Mouse (Mus musculus): ENCODE measurements around the gene Gsg1. TPM values are rescaled to one million over a fixed set of nuclear protein-coding genes. Genes with fewer than 3 reads are reported as not detected.

Gsg1 gene
- polyA plus RNA-seq, 1 experiment from 2014 or later = 0.25 TPM

- H3K27ac ChIP-seq (ENCODE audit: low read length) = no peak overlapping the region
- H3K4me2 ChIP-seq (ENCODE audit: low read length) = no peak overlapping the region
- H3K4me1 ChIP-seq (ENCODE audit: control insufficient read depth, insufficient read depth, low read length) = no peaks in the 10 kb centered on the region
- H3K4me3 ChIP-seq (ENCODE audit: low read depth, low read length) = no peak overlapping the region
- no peak overlapping the region for H3K9ac ChIP-seq (ENCODE audit: low read depth, low read length)
- WGBS = 83% methylated on average over 6 of the region's 6 CpGs
- ATAC-seq = no peak
- H3K27me3 ChIP-seq (ENCODE audit: control insufficient read depth, insufficient read depth, low read depth, low read length) = no peaks in the 10 kb centered on the region
- H3K36me3 ChIP-seq (ENCODE audit: control insufficient read depth, insufficient read depth, low read length) = peaks cover 26% of the 10 kb centered on the region
- H3K9me3 ChIP-seq (replicated peaks; ENCODE audit: control insufficient read depth, low read length, poor library complexity, severe bottlenecking) = no peaks in the 10 kb centered on the region
Measured at GRCm38 (mm10) chr6:135230586-135230985, 23.6 kb downstream of the Gsg1 start.

- no peak overlapping the region for H3K9ac ChIP-seq (ENCODE audit: low read depth, low read length)
- no peaks in the 10 kb centered on the region for H3K9me3 ChIP-seq (replicated peaks; ENCODE audit: control insufficient read depth, low read length, poor library complexity, severe bottlenecking)
- WGBS = 29% methylated on average over 10 of the region's 10 CpGs
- no peak overlapping the region for H3K4me3 ChIP-seq (ENCODE audit: low read depth, low read length)
- peaks cover 8% of the 10 kb centered on the region for H3K4me1 ChIP-seq (ENCODE audit: control insufficient read depth, insufficient read depth, low read length)
- H3K36me3 ChIP-seq (ENCODE audit: control insufficient read depth, insufficient read depth, low read length) = peaks cover 24% of the 10 kb centered on the region
- no peak overlapping the region for H3K4me2 ChIP-seq (ENCODE audit: low read length)
- no peak for ATAC-seq
- H3K27me3 ChIP-seq (ENCODE audit: control insufficient read depth, insufficient read depth, low read depth, low read length) = no peaks in the 10 kb centered on the region
- H3K27ac ChIP-seq (ENCODE audit: low read length) = no peak overlapping the region
Measured at GRCm38 (mm10) chr6:135228465-135228941, 25.6 kb downstream of the Gsg1 start.

- H3K4me2 ChIP-seq (ENCODE audit: low read length) = no peak overlapping the region
- H3K27me3 ChIP-seq (ENCODE audit: control insufficient read depth, insufficient read depth, low read depth, low read length) = no peaks in the 10 kb centered on the region
- 47% methylated on average over 6 of the region's 6 CpGs for WGBS
- peaks cover 12% of the 10 kb centered on the region for H3K36me3 ChIP-seq (ENCODE audit: control insufficient read depth, insufficient read depth, low read length)
- peak overlapping the region; percentile 73 for H3K27ac ChIP-seq (ENCODE audit: low read length)
- no peak overlapping the region for H3K9ac ChIP-seq (ENCODE audit: low read depth, low read length)
- no peak overlapping the region for H3K4me3 ChIP-seq (ENCODE audit: low read depth, low read length)
- peak; percentile 88 for ATAC-seq
- H3K9me3 ChIP-seq (replicated peaks; ENCODE audit: control insufficient read depth, low read length, poor library complexity, severe bottlenecking) = no peaks in the 10 kb centered on the region
- H3K4me1 ChIP-seq (ENCODE audit: control insufficient read depth, insufficient read depth, low read length) = peaks cover 12% of the 10 kb centered on the region
Measured at GRCm38 (mm10) chr6:135223786-135224416, 30.2 kb downstream of the Gsg1 start.

- no peaks in the 10 kb centered on the region for H3K27me3 ChIP-seq (ENCODE audit: control insufficient read depth, insufficient read depth, low read depth, low read length)
- H3K4me1 ChIP-seq (ENCODE audit: control insufficient read depth, insufficient read depth, low read length) = peaks cover 12% of the 10 kb centered on the region
- no peak for ATAC-seq
- H3K36me3 ChIP-seq (ENCODE audit: control insufficient read depth, insufficient read depth, low read length) = peaks cover 18% of the 10 kb centered on the region
- WGBS = 88% methylated on average over 5 of the region's 5 CpGs
- no peaks in the 10 kb centered on the region for H3K9me3 ChIP-seq (replicated peaks; ENCODE audit: control insufficient read depth, low read length, poor library complexity, severe bottlenecking)
- H3K4me3 ChIP-seq (ENCODE audit: low read depth, low read length) = no peak overlapping the region
- H3K27ac ChIP-seq (ENCODE audit: low read length) = no peak overlapping the region
- no peak overlapping the region for H3K9ac ChIP-seq (ENCODE audit: low read depth, low read length)
- no peak overlapping the region for H3K4me2 ChIP-seq (ENCODE audit: low read length)
Measured at GRCm38 (mm10) chr6:135219916-135220315, 34.2 kb downstream of the Gsg1 start.

- Histone ChIP-seq H3K4me2 (ENCODE audit: low read length) (no peak overlapping the region), H3K4me1 (ENCODE audit: control insufficient read depth, insufficient read depth, low read length) (peaks cover 2% of the 10 kb centered on the region), H3K27me3 (ENCODE audit: control insufficient read depth, insufficient read depth, low read depth, low read length) (no peaks in the 10 kb centered on the region), H3K9ac (ENCODE audit: low read depth, low read length) (no peak overlapping the region), H3K4me3 (ENCODE audit: low read depth, low read length) (no peak overlapping the region), H3K36me3 (ENCODE audit: control insufficient read depth, insufficient read depth, low read length) (peaks cover 22% of the 10 kb centered on the region), H3K9me3 (replicated peaks; ENCODE audit: control insufficient read depth, low read length, poor library complexity, severe bottlenecking) (no peaks in the 10 kb centered on the region), H3K27ac (ENCODE audit: low read length) (no peak overlapping the region)
- no peak for ATAC-seq
- WGBS = 87% methylated on average over 8 of the region's 8 CpGs
Measured at GRCm38 (mm10) chr6:135218330-135218729, 35.8 kb downstream of the Gsg1 start.

GRCm38 (mm10) chr6:135212666-135213065, 41.5 kb downstream of the Gsg1 start:
- no peak overlapping the region for H3K9ac ChIP-seq (ENCODE audit: low read depth, low read length)
- no peaks in the 10 kb centered on the region for H3K27me3 ChIP-seq (ENCODE audit: control insufficient read depth, insufficient read depth, low read depth, low read length)
- no peaks in the 10 kb centered on the region for H3K4me1 ChIP-seq (ENCODE audit: control insufficient read depth, insufficient read depth, low read length)
- no peak overlapping the region for H3K4me3 ChIP-seq (ENCODE audit: low read depth, low read length)
- peaks cover 18% of the 10 kb centered on the region for H3K36me3 ChIP-seq (ENCODE audit: control insufficient read depth, insufficient read depth, low read length)
- H3K4me2 ChIP-seq (ENCODE audit: low read length) = no peak overlapping the region
- no peak for ATAC-seq
- H3K9me3 ChIP-seq (replicated peaks; ENCODE audit: control insufficient read depth, low read length, poor library complexity, severe bottlenecking) = no peaks in the 10 kb centered on the region
- H3K27ac ChIP-seq (ENCODE audit: low read length) = no peak overlapping the region
- 36% methylated on average over 2 of the region's 2 CpGs for WGBS

GRCm38 (mm10) chr6:135211169-135211568, 43.0 kb downstream of the Gsg1 start:
- no peak overlapping the region for H3K27ac ChIP-seq (ENCODE audit: low read length)
- 76% methylated on average over 7 of the region's 7 CpGs for WGBS
- ATAC-seq = no peak

GRCm38 (mm10) chr6:135206909-135207308, 47.2 kb downstream of the Gsg1 start:
- Histone ChIP-seq H3K4me2 (ENCODE audit: low read length) (no peak overlapping the region), H3K4me3 (ENCODE audit: low read depth, low read length) (no peak overlapping the region), H3K9ac (ENCODE audit: low read depth, low read length) (no peak overlapping the region), H3K27me3 (ENCODE audit: control insufficient read depth, insufficient read depth, low read depth, low read length) (no peaks in the 10 kb centered on the region), H3K4me1 (ENCODE audit: control insufficient read depth, insufficient read depth, low read length) (no peaks in the 10 kb centered on the region), H3K36me3 (ENCODE audit: control insufficient read depth, insufficient read depth, low read length) (no peaks in the 10 kb centered on the region), H3K27ac (ENCODE audit: low read length) (peak overlapping the region; percentile 23; the same call in 1 of the 2 replicates), H3K9me3 (replicated peaks; ENCODE audit: control insufficient read depth, low read length, poor library complexity, severe bottlenecking) (no peaks in the 10 kb centered on the region)
- WGBS = 29% methylated on average over 8 of the region's 8 CpGs
- no peak for ATAC-seq

More at GRCm38 (mm10) chr6:135211169-135211568, 43.0 kb downstream of the Gsg1 start:
- Histone ChIP-seq H3K27me3 (ENCODE audit: control insufficient read depth, insufficient read depth, low read depth, low read length) (no peaks in the 10 kb centered on the region), H3K4me3 (ENCODE audit: low read depth, low read length) (no peak overlapping the region), H3K9me3 (replicated peaks; ENCODE audit: control insufficient read depth, low read length, poor library complexity, severe bottlenecking) (no peaks in the 10 kb centered on the region), H3K4me2 (ENCODE audit: low read length) (no peak overlapping the region), H3K9ac (ENCODE audit: low read depth, low read length) (no peak overlapping the region), H3K36me3 (ENCODE audit: control insufficient read depth, insufficient read depth, low read length) (peaks cover 7% of the 10 kb centered on the region; the same call in 1 of the 2 replicates), H3K4me1 (ENCODE audit: control insufficient read depth, insufficient read depth, low read length) (no peaks in the 10 kb centered on the region)

GRCm38 (mm10) chr6:135205802-135206201, 48.3 kb downstream of the Gsg1 start:
- H3K9ac ChIP-seq (ENCODE audit: low read depth, low read length) = no peak overlapping the region
- no peak overlapping the region for H3K27ac ChIP-seq (ENCODE audit: low read length)
- 87% methylated on average over 4 of the region's 4 CpGs for WGBS
- no peak overlapping the region for H3K4me3 ChIP-seq (ENCODE audit: low read depth, low read length)
- no peaks in the 10 kb centered on the region for H3K27me3 ChIP-seq (ENCODE audit: control insufficient read depth, insufficient read depth, low read depth, low read length)
- H3K9me3 ChIP-seq (replicated peaks; ENCODE audit: control insufficient read depth, low read length, poor library complexity, severe bottlenecking) = no peaks in the 10 kb centered on the region
- no peak overlapping the region for H3K4me2 ChIP-seq (ENCODE audit: low read length)
- ATAC-seq = no peak
- peaks cover under 1% of the 10 kb centered on the region; the same call in 1 of the 2 replicates for H3K4me1 ChIP-seq (ENCODE audit: control insufficient read depth, insufficient read depth, low read length)
- H3K36me3 ChIP-seq (ENCODE audit: control insufficient read depth, insufficient read depth, low read length) = no peaks in the 10 kb centered on the region

Measured in midbrain, embryonic 16.5 days (tissue).